Mouse (Mus musculus) left cerebral cortex, adult 18-20 months (tissue): ENCODE results near the gene Steap3. TPM values are rescaled to one million over a fixed set of nuclear protein-coding genes. Genes with fewer than 3 reads are reported as not detected.
A peak's percentile ranks its signal among the peaks of the same experiment; 100 is the strongest.

Experiments
- DNase-seq, 2 experiments: peaks; one replicate each; pipeline ENCODE4 v3.0.0; 2021 to 2022; ENCODE audit warnings: low spot score in 2 of 2, mixed read lengths in 1 of 2
- total RNA-seq, 2 experiments: library from RNA; stranded (reverse); gene quantifications; 2 replicates each; pipeline ENCODE4 v1.2.3; 2021

The Steap3 gene
- total RNA-seq, 2 experiments from 2014 or later: 4.8 to 5.6 TPM

DNA sequence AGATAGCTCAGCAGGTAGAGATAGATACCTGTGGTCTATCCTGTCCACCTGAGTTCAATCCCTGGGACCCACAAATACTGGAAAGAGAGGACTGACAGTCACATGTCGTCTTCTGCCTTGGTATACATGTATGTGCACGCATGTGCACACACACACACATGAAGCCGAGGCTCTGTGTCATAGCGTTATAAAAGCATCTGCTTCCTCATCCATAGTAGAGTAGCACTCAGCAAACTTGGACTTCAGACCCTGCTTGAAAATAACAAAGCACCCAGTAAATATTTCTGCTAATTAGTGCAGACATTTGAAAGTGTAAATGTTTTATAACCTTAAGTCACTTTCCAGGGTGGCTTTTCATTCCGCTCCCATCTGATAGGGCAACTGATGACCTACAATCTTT, 111.0 kb downstream of the Steap3 start:
- DNase-seq: no peak

DNA sequence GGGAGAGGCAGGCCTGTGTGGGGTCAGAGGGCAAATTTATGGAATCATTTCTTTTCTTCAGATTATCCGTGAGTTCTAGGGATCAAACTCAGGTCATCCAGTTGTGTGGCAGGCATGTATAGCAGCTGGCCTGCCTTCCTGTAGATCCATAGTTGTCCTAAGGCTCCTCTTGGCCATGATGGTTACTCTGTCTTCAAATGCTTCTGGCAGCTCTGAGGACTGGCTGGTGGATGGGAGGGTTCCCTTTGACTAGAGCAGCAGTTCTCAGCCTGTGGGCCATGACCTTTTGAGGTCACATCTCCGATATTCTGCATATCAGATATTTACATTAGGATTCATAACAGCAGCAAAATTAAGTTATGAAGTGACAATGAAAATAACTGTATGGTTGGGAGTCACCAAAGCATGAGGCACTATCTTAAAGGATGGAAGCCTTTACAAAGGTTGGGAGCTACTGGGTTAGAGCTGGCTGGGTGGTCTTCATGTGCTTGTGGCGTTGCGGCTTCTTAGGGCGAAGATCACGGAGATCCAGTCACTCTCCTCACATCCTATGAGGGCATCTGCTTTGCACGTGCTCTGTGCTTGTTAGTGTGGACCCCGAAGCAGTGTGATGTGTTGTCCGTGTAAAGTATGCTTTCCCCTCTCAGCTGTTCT, 113.9 kb downstream of the Steap3 start:
- DNase-seq: no peak

DNA sequence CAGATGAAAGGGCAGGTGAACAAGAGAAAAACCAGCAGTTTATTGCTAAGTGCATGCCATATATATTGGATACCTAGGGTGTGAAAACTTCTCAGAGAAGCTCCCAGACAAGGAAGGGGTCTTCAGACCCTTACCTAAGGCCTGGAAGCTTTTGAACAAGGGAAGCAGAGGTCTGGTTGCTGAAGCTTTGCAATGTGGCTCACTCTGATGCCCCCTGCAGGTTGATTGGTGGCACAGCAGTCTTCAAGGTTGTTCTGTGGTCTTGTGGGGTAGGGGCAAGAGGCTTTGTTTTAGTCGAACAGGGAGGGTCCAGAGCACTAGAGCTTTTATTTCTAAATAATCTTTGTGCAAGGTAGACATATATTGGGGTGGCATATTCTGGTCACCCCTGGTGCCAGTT, 117.2 kb downstream of the Steap3 start:
- DNase-seq: peak in 1 of 2 experiments; percentile 50

DNA sequence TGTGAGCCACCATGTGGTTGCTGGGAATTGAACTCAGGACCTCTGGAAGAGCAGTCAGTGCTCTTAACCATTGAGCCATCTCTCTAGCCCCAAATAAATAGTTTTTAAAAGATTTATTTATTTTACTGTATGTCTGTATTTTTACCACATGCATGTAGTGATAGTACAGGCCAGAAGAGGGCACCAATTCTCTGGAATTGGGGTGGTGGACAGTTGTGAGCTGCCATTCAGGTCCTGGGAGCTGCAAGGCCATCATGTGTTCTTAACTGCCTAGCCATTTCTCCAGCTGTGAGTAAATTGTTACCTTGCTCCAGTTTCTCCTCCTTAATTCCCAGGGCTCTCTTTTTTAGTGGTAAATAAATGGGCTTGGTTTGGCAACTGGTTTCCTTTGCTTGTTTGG, 118.3 kb downstream of the Steap3 start:
- DNase-seq: peak in 1 of 2 experiments; percentile 48

DNA sequence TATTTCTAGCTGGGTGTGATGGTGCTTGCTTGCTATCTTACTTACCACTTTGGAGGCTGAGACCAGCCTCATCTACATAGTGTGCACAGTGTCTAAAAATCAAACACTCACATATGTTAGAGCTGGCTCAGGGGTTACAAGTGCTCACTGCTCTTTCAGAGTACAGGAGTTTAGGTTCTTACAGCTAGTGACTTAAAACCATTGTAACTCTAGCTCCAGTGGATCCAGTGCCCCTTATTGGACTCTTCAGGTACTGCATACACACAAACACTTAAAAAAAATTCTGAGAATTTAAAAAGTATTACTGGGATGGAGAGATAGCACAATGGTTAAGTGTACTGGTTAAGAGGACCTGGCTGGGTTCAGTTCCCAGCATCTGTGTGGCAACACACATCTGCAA, 125.5 kb downstream of the Steap3 start:
- DNase-seq: peak in 1 of 2 experiments; percentile 26

DNA sequence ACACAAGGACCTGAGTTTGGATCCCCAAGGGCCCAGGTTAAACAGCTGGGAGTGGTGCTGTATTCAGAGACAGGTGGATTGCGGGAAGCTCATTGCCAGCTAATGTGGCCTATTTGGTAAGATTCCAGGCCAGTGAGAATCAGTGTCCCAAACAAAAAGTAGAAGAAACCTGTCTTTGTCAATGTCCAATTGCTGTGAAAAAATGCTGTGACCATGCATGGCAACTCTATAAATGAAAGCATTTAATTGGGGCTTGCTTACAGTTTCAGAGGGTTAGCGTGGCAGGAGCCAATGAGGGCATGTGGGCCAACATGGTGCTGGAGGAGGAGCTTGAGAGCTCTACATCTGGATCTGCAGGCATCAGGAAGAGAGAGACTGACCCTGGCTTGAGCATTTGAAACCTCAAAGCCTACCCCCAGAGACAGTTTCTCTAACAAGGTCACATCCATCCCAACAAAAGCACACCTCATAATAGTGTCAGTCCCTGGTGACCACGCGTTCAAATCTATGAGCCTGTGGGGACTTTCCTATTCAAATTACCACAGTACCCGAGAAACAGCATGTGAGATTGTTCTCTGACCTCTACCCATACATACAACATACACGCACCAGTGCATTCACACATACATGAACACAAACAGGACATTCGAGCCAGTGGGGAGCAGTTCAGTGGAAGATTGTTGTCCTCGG, 126.8 kb downstream of the Steap3 start:
- DNase-seq: no peak

DNA sequence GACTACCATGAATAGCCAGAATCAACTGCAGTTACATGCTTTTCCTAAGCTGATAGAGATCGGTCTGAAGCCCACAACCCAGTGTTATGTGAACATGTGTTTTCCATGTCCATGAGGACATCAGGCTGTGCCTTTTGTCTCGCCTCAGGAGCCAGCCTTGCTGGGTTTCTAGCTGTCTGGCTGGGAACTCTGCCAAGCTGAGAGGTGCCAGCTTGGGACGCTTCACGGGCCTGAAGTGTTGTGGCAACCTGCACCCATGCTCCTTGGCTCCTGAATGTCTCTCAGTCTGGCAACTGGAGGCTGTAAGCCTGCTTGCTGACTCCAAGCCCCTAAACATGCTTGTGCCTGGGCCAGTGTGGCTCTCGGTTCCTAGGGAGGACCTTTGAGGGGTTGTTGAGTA, 130.0 kb downstream of the Steap3 start:
- DNase-seq: peak in 1 of 2 experiments; percentile 16

Other genes starting within 250 kb of the Steap3 start
- 1 to 10 TPM in 1 of 2 experiments, under 1 TPM in 1; 0.94 to 2.0 TPM for gene Tmem37, start 198.6 kb downstream of the Steap3 start, total RNA-seq
- gene Dbi, start 151.6 kb downstream of the Steap3 start, total RNA-seq: 100 to 1,000 TPM; 254 to 257 TPM
- 1 to 10 TPM; 5.3 to 5.6 TPM for gene 3110009E18Rik, start 151.5 kb downstream of the Steap3 start, total RNA-seq
- gene C1ql2, start 67.9 kb upstream of the Steap3 start, total RNA-seq: 1 to 10 TPM; 3.2 to 3.7 TPM
- gene Marco, start 232.3 kb upstream of the Steap3 start, total RNA-seq: not detected